Mouse (Mus musculus) stomach, embryonic 15.5 days (tissue): ENCODE data around the gene Slc27a2. TPM values are rescaled to one million over a fixed set of nuclear protein-coding genes. Genes with fewer than 3 reads are reported as not detected.

ENCODE experiments used
- ATAC-seq: fragments of 200-750 bp; cut with Nextera tagmentation; 2 replicates; pipeline ENCODE4 v1.8.0; 2017; ENCODE audit warnings: low read depth, moderate number of reproducible peaks, moderate TSS enrichment; ENCODE audit not compliant: insufficient read depth, low FRiP score
- H3K27ac ChIP-seq: fragments of 300-500 bp; sonication (generic); 2 replicates; pipeline ENCODE4 v1.5.1; 2015; ENCODE audit warnings: mild to moderate bottlenecking, inconsistent platforms
- H3K27me3 ChIP-seq: fragments of 300-500 bp; sonication (generic); replicated peaks from 2 replicates; pipeline ENCODE4 v1.6.1; 2015; ENCODE audit warnings: inconsistent platforms
- H3K36me3 ChIP-seq: fragments of 300-500 bp; sonication (generic); 2 replicates; pipeline ENCODE4 v1.6.1; 2015; ENCODE audit warnings: inconsistent platforms
- H3K4me1 ChIP-seq: fragments of 300-500 bp; sonication (generic); 2 replicates; pipeline ENCODE4 v1.6.1; 2015; ENCODE audit warnings: inconsistent platforms
- H3K4me2 ChIP-seq: fragments of 300-500 bp; sonication (generic); 2 replicates; pipeline ENCODE4 v1.6.1; 2015; ENCODE audit warnings: mild to moderate bottlenecking, inconsistent platforms
- H3K4me3 ChIP-seq: fragments of 300-500 bp; sonication (generic); replicated peaks from 2 replicates; pipeline ENCODE4 v1.5.1; 2015; ENCODE audit warnings: inconsistent platforms
- H3K9ac ChIP-seq: fragments of 300-500 bp; sonication (generic); 2 replicates; pipeline ENCODE4 v1.6.1; 2015; ENCODE audit warnings: inconsistent platforms
- H3K9me3 ChIP-seq: fragments of 300-500 bp; sonication (generic); 2 replicates; pipeline ENCODE4 v1.6.1; 2016; ENCODE audit warnings: inconsistent platforms
- WGBS: fragments of 180-500 bp; shearing (Covaris S2); methylation state at CpG from one replicate; pipeline ENCODE4 v1.1.7; 2015; 5-methylcytosine and 5-hydroxymethylcytosine counted together
- polyA plus RNA-seq: library from polyadenylated mRNA; unstranded; fragments of >200 nt; fragmentation: Nextera tagmentation; extraction: Ambion mirVana; gene quantifications from 2 replicates; pipeline ENCODE4 v1.2.1, GENCODE M21; 2015

The Slc27a2 gene
- polyA plus RNA-seq, 1 experiment from 2014 or later = 8.3 TPM

DNA sequence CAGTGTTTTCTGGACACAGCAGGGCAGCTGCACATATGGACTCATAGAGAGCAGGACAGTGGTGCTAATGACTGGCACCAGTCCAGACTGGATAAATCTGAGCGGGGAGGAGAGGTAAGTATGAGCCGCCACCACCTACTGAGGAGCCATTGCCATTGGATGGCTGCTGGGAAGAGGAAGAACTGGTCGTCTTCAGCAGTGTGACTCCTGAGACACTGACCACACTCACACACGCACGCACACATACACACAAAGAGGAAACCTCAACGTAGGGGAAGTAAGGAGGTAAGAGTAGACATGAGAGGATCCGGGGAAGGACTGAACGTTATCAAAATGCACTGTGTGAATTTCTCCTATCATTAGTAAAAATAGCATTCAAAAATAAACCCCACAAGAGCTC, 24.7 kb upstream of the Slc27a2 start:
- Histone ChIP-seq H3K27ac (no peak overlapping the region), H3K4me3 (no peak overlapping the region), H3K9ac (no peak overlapping the region), H3K36me3 (no peaks in the 10 kb centered on the region), H3K27me3 (no peaks in the 10 kb centered on the region), H3K4me1 (no peaks in the 10 kb centered on the region), H3K9me3 (no peaks in the 10 kb centered on the region), H3K4me2 (no peak overlapping the region)
- 88% methylated on average over 8 of the region's 8 CpGs for WGBS
- no peak for ATAC-seq

DNA sequence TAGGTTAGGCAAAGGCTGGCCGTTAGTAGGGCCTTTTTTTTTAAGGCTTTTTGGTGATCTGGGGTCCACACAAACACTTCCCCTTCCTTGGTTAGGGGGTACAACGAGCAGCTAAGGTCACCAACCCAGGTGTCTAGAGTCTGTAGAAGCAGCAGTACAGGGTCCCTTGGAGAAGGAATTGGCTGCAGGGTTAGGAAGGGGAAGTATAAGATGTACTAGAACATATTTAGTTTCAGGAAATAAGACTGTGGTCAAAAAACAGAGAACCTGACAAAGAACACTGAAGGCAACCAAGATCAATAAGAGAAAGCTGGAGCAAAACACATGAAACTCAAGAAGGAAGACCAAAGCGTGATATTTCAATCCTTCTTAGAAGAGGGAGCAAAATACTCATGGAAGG, 21.6 kb upstream of the Slc27a2 start:
- WGBS = 74% methylated on average over 3 of the region's 3 CpGs
- H3K9ac ChIP-seq = no peak overlapping the region
- no peak overlapping the region for H3K27ac ChIP-seq
- H3K4me2 ChIP-seq = no peak overlapping the region
- ATAC-seq = no peak
- H3K9me3 ChIP-seq = no peaks in the 10 kb centered on the region
- H3K36me3 ChIP-seq = no peaks in the 10 kb centered on the region
- no peaks in the 10 kb centered on the region for H3K27me3 ChIP-seq
- H3K4me3 ChIP-seq = no peak overlapping the region
- H3K4me1 ChIP-seq = no peaks in the 10 kb centered on the region

DNA sequence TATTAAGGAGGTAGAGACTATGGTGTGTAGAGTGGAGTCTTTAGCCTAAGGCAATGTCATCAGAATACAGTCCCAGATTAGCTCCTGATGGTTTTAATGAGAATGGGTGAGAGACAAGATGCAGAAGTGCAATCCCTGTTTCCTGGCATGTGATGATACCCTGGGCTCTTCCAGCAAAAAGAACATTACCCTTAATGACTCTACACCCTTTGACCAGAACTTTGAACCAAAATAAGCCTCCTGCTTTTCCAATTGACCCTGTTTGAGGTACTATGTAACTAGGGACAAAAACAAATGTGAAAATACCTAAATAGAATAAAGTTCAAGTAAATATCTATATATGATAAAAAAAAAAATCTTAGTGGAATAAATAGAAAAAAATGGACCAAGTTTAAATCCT, 14.6 kb upstream of the Slc27a2 start:
- no peaks in the 10 kb centered on the region for H3K27me3 ChIP-seq
- no peak for ATAC-seq
- H3K9me3 ChIP-seq = no peaks in the 10 kb centered on the region

DNA sequence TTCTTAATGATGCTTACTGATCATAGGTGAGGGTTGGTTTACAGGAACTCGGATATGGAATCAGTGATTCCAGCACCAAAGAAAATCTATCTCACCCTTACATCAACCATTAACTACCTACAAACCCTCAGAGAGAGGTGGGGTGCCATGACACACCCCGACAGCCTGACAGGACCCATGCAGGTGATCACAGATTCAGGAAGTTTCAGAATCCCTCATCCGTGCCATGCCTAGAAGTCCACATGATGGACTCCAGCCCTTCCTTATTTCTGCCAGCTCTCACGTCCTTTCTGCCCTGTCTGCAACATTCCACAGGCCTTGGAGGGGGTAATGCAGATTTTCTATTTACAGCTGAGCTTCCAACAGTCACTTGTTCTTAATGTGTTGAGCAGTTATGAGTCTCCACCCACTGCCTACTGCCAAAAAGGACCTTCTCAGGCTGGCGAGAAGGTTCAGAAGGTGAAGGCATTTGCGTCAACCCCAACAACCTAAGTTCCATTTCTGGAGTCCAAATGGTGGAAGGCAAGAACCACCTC, 11.7 kb upstream of the Slc27a2 start:
- H3K4me1 ChIP-seq = no peaks in the 10 kb centered on the region
- H3K36me3 ChIP-seq = no peaks in the 10 kb centered on the region
- 77% methylated on average over 6 of the region's 6 CpGs for WGBS
- no peaks in the 10 kb centered on the region for H3K9me3 ChIP-seq
- H3K4me3 ChIP-seq = no peak overlapping the region
- H3K4me2 ChIP-seq = no peak overlapping the region
- no peak overlapping the region for H3K27ac ChIP-seq
- no peak for ATAC-seq
- no peaks in the 10 kb centered on the region for H3K27me3 ChIP-seq
- no peak overlapping the region for H3K9ac ChIP-seq

More for the DNA sequence above, 14.6 kb upstream of the Slc27a2 start:
- Histone ChIP-seq H3K4me1 (no peaks in the 10 kb centered on the region), H3K4me3 (no peak overlapping the region), H3K27ac (no peak overlapping the region), H3K4me2 (no peak overlapping the region), H3K9ac (no peak overlapping the region), H3K36me3 (no peaks in the 10 kb centered on the region)

DNA sequence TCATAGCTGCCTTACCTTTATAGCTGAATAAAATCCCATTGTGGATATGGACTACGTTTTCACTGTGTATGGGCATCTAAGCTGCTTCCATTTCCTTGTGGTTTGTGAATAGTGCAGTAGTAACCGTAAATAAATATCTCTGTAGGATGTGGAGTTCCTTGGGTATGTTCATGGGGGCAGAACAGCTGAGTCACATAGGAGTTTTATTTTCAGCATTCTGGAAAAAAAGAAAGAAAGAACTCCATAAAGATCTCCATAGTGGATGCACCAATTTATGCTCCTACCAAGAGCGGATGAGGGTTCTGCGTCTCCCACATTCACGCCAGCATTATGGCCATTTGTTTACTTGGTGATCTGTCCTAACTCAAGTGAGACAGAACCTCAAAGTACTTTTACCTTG, 10.0 kb upstream of the Slc27a2 start:
- H3K27me3 ChIP-seq = no peaks in the 10 kb centered on the region
- no peak overlapping the region for H3K4me2 ChIP-seq
- ATAC-seq = no peak
- H3K4me1 ChIP-seq = no peaks in the 10 kb centered on the region
- H3K36me3 ChIP-seq = no peaks in the 10 kb centered on the region
- no peaks in the 10 kb centered on the region for H3K9me3 ChIP-seq
- no peak overlapping the region for H3K4me3 ChIP-seq
- H3K27ac ChIP-seq = no peak overlapping the region
- H3K9ac ChIP-seq = no peak overlapping the region
- 81% methylated on average over 5 of the region's 5 CpGs for WGBS

DNA sequence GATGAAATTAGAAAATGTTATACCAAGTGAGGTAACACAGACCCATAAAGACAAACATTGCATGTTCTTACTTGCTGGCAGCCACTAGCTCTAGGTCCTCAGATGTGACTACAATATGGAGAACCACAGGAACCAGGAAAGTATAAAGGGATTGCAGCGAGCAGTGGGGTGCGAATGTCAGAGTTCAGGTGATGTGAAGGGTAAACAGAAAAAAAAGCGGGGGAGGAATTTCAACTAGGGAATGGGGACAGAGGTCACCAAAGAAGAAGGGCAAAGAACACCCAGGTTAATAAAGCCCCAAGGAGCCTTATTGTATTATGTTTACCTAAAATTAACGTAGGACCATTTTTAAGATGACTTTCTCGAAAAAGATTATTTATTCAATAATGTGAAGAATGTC, 6.9 kb upstream of the Slc27a2 start:
- Histone ChIP-seq H3K9ac (no peak overlapping the region), H3K4me3 (no peak overlapping the region), H3K4me2 (no peak overlapping the region), H3K27me3 (no peaks in the 10 kb centered on the region), H3K4me1 (no peaks in the 10 kb centered on the region), H3K36me3 (no peaks in the 10 kb centered on the region), H3K27ac (no peak overlapping the region), H3K9me3 (no peaks in the 10 kb centered on the region)
- WGBS = 52% methylated on average over 5 of the region's 5 CpGs
- ATAC-seq = no peak

DNA sequence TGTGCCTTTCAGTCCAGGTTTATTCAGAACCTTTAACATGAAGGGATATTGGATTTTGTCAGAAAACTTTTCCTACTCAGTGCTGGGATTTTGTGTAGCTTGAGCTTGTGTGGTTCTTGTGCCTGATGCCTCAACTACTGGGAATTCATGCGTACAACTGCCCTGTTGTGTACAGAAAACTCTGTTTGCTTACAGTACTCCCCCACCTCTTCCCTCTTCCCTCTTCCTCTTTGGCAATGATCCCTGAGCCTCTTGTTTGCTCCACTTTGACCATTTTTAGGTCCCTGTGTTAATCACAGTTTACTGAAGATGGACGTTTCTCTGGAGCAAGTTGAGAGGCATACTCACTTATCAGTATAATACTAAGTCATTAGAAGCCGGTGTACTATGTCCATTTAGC, 5.8 kb upstream of the Slc27a2 start:
- no peak for ATAC-seq
- Histone ChIP-seq H3K9me3 (no peaks in the 10 kb centered on the region), H3K4me2 (no peak overlapping the region), H3K27me3 (peaks cover 7% of the 10 kb centered on the region), H3K27ac (no peak overlapping the region), H3K9ac (no peak overlapping the region), H3K4me3 (no peak overlapping the region), H3K4me1 (no peaks in the 10 kb centered on the region), H3K36me3 (no peaks in the 10 kb centered on the region)
- 65% methylated on average over 3 of the region's 3 CpGs for WGBS

DNA sequence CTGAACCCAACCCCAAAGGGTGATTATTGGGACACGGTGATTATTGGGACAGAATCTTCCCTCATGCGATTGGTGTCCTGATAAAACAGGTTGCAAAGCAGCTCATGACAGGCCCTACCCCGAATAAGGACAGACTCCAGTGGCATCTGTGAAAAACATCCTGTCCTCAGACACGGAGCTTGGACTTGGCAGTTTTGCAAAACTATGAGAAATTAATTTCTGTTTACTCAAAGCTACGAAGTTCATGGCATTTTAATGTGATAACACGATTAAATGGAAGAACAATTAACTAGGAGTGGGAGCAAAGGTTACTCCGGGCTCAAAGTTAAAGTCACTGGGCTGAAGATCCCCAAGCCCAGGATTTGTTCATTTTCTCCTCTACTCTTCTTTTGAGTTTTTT, 2.5 kb upstream of the Slc27a2 start:
- Histone ChIP-seq H3K4me2 (no peak overlapping the region), H3K4me1 (peaks cover 10% of the 10 kb centered on the region; the same call in 1 of the 2 replicates), H3K36me3 (no peaks in the 10 kb centered on the region), H3K27me3 (peaks cover 34% of the 10 kb centered on the region), H3K4me3 (no peak overlapping the region), H3K9me3 (no peaks in the 10 kb centered on the region), H3K27ac (no peak overlapping the region), H3K9ac (no peak overlapping the region)
- no peak for ATAC-seq
- WGBS = 67% methylated on average over 7 of the region's 7 CpGs

DNA sequence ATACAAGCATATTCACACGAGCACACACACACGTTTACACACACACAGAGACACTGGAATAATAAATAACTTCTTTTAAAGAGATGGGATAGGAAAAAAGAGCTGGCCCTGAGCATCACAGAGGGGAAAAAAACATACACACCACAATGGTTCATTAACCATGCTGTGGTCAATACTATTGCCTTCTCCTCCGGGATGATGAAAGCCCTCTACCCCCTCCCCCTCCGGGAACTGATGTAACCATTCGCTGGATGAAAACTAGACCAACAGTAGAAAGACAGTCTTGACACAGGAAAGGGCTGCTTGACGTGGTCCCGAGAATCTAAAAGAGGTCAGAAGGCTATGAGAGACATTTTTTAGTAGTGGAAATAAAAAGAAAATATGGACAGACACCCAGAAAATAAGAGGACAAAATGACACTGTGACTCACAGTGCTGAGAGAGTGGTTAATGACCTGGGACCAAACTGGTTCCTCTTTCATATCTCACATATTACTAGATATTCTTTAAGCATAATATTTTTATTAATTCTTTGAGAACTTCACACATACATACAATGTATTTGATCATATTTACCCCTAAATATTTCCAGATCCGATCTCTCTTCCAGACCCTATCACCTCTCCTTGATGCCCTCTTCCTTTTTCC, 840 bp upstream of the Slc27a2 start:
- Histone ChIP-seq H3K27me3 (peaks cover 40% of the 10 kb centered on the region), H3K27ac (no peak overlapping the region), H3K9ac (no peak overlapping the region), H3K36me3 (no peaks in the 10 kb centered on the region), H3K9me3 (no peaks in the 10 kb centered on the region), H3K4me3 (no peak overlapping the region), H3K4me1 (peaks cover 10% of the 10 kb centered on the region; the same call in 1 of the 2 replicates), H3K4me2 (no peak overlapping the region)
- WGBS = 79% methylated on average over 8 of the region's 8 CpGs
- no peak for ATAC-seq

DNA sequence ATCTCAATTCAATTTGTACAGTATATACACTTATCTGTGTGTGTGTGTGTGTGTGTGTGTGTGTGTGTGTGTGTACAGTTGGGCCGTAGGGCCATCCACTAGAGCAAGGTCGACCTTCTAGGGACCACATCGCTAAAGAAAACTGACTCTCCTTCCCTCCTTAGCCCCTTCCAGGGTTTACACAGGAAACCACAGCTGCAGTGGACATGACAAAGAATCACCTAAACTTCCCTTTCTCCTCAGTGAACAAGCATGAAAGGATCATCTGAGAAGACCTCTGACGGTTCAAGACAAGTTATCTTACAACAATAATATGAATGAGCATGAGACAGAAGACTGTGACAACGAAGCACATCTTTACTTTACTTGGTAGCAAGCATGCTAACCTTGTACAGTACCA, 311 bp upstream of the Slc27a2 start:
- 28% methylated on average over 5 of the region's 5 CpGs for WGBS
- no peaks in the 10 kb centered on the region for H3K36me3 ChIP-seq
- no peak overlapping the region for H3K9ac ChIP-seq
- no peak overlapping the region for H3K27ac ChIP-seq
- H3K27me3 ChIP-seq = peaks cover 40% of the 10 kb centered on the region
- H3K4me2 ChIP-seq = no peak overlapping the region; the same call in 1 of the 2 replicates
- no peak overlapping the region for H3K4me3 ChIP-seq
- no peaks in the 10 kb centered on the region for H3K9me3 ChIP-seq
- peaks cover 10% of the 10 kb centered on the region; the same call in 1 of the 2 replicates for H3K4me1 ChIP-seq
- ATAC-seq = no peak

DNA sequence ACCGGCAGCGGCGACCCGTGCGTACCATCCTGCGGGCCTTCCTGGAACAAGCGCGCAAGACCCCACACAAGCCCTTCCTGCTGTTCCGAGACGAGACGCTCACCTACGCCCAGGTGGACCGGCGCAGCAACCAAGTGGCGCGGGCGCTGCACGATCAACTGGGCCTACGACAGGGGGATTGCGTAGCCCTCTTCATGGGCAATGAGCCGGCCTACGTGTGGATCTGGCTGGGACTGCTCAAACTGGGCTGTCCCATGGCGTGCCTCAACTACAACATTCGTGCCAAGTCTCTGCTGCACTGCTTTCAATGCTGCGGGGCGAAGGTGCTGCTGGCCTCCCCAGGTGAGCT, 1.1 kb downstream of the Slc27a2 start:
- H3K27me3 ChIP-seq = peaks cover 40% of the 10 kb centered on the region
- 3% methylated on average over 26 of the region's 26 CpGs for WGBS

DNA sequence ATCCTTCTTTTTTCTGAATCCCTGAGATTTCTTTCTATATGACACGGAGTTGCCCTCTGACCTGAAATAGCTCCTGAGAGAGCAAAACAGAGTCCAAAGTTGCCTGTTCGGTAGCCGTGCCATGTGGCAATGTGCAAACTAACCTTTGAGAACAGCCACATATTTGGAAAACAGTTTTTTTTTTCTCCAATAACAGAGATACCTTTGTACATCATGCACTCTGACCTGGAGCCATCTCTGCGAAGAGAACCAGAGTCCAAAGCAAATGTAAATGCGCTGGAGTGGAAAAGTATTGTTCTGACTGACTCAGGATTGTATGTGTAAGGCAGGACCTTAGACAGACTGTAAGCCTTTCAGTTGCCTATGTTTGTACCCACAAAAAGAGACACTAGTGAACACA, 3.3 kb downstream of the Slc27a2 start:
- Histone ChIP-seq H3K27me3 (peaks cover 40% of the 10 kb centered on the region), H3K27ac (no peak overlapping the region), H3K4me1 (peaks cover 10% of the 10 kb centered on the region; the same call in 1 of the 2 replicates), H3K9me3 (no peaks in the 10 kb centered on the region), H3K36me3 (no peaks in the 10 kb centered on the region), H3K4me3 (no peak overlapping the region), H3K4me2 (no peak overlapping the region), H3K9ac (no peak overlapping the region)
- 81% methylated on average over 5 of the region's 5 CpGs for WGBS
- no peak for ATAC-seq

More for the DNA sequence above, 1.1 kb downstream of the Slc27a2 start:
- peak overlapping the region; percentile 49 for H3K4me3 ChIP-seq
- peak overlapping the region; percentile 91 for H3K4me2 ChIP-seq
- peak; percentile 14; the same call in 1 of the 2 replicates for ATAC-seq
- no peaks in the 10 kb centered on the region for H3K36me3 ChIP-seq
- H3K27ac ChIP-seq = no peak overlapping the region
- H3K4me1 ChIP-seq = peaks cover 10% of the 10 kb centered on the region; the same call in 1 of the 2 replicates
- no peaks in the 10 kb centered on the region for H3K9me3 ChIP-seq
- H3K9ac ChIP-seq = no peak overlapping the region

DNA sequence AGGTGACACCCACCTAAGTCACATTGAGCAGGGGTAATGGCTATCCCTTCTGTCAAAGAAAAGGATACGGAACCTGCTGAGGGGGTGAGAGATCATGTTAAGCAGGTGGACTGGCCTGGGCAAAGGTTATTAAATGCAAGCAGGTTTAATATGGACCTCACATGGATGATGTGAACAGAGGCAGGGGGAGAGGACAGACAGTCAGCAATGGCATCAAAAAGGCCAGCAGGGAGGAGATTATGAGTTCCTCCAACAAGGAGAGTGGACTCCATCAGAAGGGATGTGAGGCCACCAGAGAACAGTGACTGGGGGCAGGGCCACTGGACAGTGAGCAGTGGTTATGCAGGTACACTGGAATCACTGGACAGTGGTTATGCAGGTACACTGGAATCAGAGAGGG, 7.9 kb downstream of the Slc27a2 start:
- Histone ChIP-seq H3K9ac (no peak overlapping the region), H3K4me3 (no peak overlapping the region), H3K9me3 (no peaks in the 10 kb centered on the region), H3K36me3 (no peaks in the 10 kb centered on the region), H3K4me1 (no peaks in the 10 kb centered on the region), H3K27me3 (0 out of 2 replicates have a peak, but pooled peaks cover 2% of the 10 kb centered on the region), H3K4me2 (no peak overlapping the region), H3K27ac (no peak overlapping the region)
- ATAC-seq = no peak
- 82% methylated on average over 1 of the region's 1 CpGs for WGBS
